Mouse (Mus musculus): ENCODE results near the gene Mettl11b. TPM values are rescaled to one million over a fixed set of nuclear protein-coding genes. Genes with fewer than 3 reads are reported as not detected.

Mettl11b gene
- total RNA-seq, 2 experiments from 2014 or later, result 3.4 to 3.9 TPM

GRCm38 (mm10) chr1:163657766-163658534 lies 67.1 kb downstream of the Mettl11b start:
- no peak for DNase-seq (ENCODE audit: low spot score in 2 of 2)
- intact Hi-C loops (cut with DNase I), result no loop called here

- no peak for DNase-seq (ENCODE audit: low spot score in 2 of 2)
- intact Hi-C loops (cut with DNase I), result no loop called here
Observed at GRCm38 (mm10) chr1:163657056-163657455, 68.0 kb downstream of the Mettl11b start.

- intact Hi-C loops (cut with DNase I), result no loop called here
- DNase-seq (ENCODE audit: low spot score in 2 of 2), result no peak
Observed at GRCm38 (mm10) chr1:163656432-163656831, 68.6 kb downstream of the Mettl11b start.

Other genes starting within 250 kb of the Mettl11b start
- 100 to 1,000 TPM; 205 to 213 TPM for gene Kifap3, start 54.4 kb upstream of the Mettl11b start, total RNA-seq (2021)
- gene Scyl3, start 203.9 kb upstream of the Mettl11b start, total RNA-seq (2021), result 10 to 100 TPM; 20.5 to 23.8 TPM

All from left cerebral cortex, postnatal 25 days (tissue).